Mouse (Mus musculus) lung, embryonic 14.5 days (tissue): ENCODE data around the gene Mrps34. TPM values are rescaled to one million over a fixed set of nuclear protein-coding genes. Genes with fewer than 3 reads are reported as not detected.
A peak's percentile ranks its signal among the peaks of the same experiment; 100 is the strongest.

ENCODE experiments used
- ATAC-seq: fragments of 200-750 bp; cut with Nextera tagmentation; 2 replicates; pipeline ENCODE4 v1.8.0; 2017; ENCODE audit warnings: mild to moderate bottlenecking, moderate TSS enrichment, moderate library complexity; ENCODE audit not compliant: insufficient read depth
- DNase-seq: peaks from one replicate; pipeline ENCODE4 v3.0.0-alpha.2; 2015
- H3K27ac ChIP-seq: fragments of 300-500 bp; sonication (generic); 2 replicates; pipeline ENCODE4 v1.5.1; 2014; ENCODE audit warnings: low read depth, mild to moderate bottlenecking, moderate library complexity
- H3K27me3 ChIP-seq: fragments of 300-500 bp; sonication (generic); 2 replicates; pipeline ENCODE4 v1.6.1; 2014; ENCODE audit warnings: low read length, control low read depth; ENCODE audit not compliant: insufficient read depth
- H3K36me3 ChIP-seq: fragments of 300-500 bp; sonication (generic); 2 replicates; pipeline ENCODE4 v1.6.1; 2014; ENCODE audit warnings: control low read depth; ENCODE audit not compliant: insufficient read depth
- H3K4me1 ChIP-seq: fragments of 300-500 bp; sonication (generic); 2 replicates; pipeline ENCODE4 v1.6.1; 2014; ENCODE audit warnings: antibody characterized with exemption, control low read depth; ENCODE audit not compliant: insufficient read depth
- H3K4me2 ChIP-seq: fragments of 300-500 bp; sonication (generic); 2 replicates; pipeline ENCODE4 v1.6.1; 2014; ENCODE audit warnings: mild to moderate bottlenecking
- H3K4me3 ChIP-seq: fragments of 300-500 bp; sonication (generic); 2 replicates; pipeline ENCODE4 v1.5.1; 2014; ENCODE audit warnings: low read depth, low read length
- H3K9ac ChIP-seq: fragments of 300-500 bp; sonication (generic); 2 replicates; pipeline ENCODE4 v1.6.1; 2014
- H3K9me3 ChIP-seq: fragments of 300-500 bp; sonication (generic); 2 replicates; pipeline ENCODE4 v1.6.1; 2016; ENCODE audit warnings: low read depth, low read length, control low read depth
- CTCF ChIP-seq: IDR thresholded peaks from 2 replicates; pipeline ENCODE4 v1.5.1; 2016; ENCODE audit warnings: antibody characterized with exemption, low read depth
- WGBS: fragments of 180-500 bp; shearing (Covaris S2); extraction: QIAGEN DNeasy Blood & Tissue Kit; methylation state at CpG from one replicate; pipeline ENCODE4 v1.1.7; 2014; 5-methylcytosine and 5-hydroxymethylcytosine counted together
- polyA plus RNA-seq: library from polyadenylated mRNA; unstranded; fragments of >200 nt; fragmentation: Nextera tagmentation; extraction: Ambion mirVana; gene quantifications from 2 replicates; pipeline ENCODE4 v1.2.1, GENCODE M21; 2014

Gene Mrps34
- polyA plus RNA-seq, 1 experiment from 2014 or later = 93.7 TPM

DNA sequence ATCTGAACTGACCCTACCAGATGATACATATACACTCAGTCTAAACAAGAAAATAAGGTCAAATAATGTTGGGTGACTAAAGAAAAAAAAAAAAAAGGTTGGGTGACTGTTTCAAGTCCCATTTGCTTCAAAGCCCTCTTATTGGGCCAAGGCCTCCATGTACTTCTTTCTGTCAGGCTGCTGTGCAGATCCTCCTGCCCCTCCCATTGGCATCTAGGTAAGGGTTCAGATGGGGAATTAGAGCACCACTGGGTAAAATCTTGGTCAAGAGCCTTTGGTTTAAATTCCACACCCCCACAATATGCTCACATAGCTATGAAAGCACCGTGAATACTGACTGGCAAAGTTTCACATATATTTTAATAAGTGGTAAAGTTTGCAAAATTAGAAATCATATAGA lies 28.3 kb downstream of the Mrps34 start:
- Histone ChIP-seq H3K9me3 (no peaks in the 10 kb centered on the region), H3K4me3 (no peak overlapping the region), H3K9ac (no peak overlapping the region), H3K27me3 (no peaks in the 10 kb centered on the region), H3K4me1 (no peaks in the 10 kb centered on the region), H3K36me3 (peaks cover 94% of the 10 kb centered on the region), H3K4me2 (no peak overlapping the region), H3K27ac (no peak overlapping the region)
- ATAC-seq = no peak
- no peak for TF ChIP-seq CTCF
- WGBS = 87% methylated on average over 1 of the region's 1 CpGs
- DNase-seq = no peak

DNA sequence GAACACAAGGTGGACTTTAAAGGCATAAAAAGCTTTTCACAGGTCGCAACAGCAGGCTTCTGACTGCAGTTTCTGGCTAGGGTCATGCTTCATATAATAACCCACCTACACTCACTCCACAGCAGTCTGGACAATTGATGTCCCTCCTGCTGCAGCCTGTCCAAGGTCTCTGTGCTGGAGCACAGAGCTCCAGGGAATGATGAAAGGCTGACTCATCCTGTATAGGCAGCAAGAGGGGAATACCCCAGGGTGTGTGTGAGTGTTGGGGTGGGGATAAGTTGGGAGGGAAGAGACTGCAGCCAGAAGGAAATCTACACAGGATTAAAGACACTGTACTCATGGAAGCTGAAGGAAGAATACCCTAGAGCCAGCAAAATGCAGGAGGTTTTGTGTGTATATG lies 34.6 kb downstream of the Mrps34 start:
- no peaks in the 10 kb centered on the region for H3K9me3 ChIP-seq
- ATAC-seq (no peak), DNase-seq (no peak)
- H3K4me3 ChIP-seq = no peak overlapping the region
- H3K27ac ChIP-seq = no peak overlapping the region
- peaks cover 39% of the 10 kb centered on the region for H3K36me3 ChIP-seq
- no peak overlapping the region for H3K9ac ChIP-seq
- H3K4me1 ChIP-seq = no peaks in the 10 kb centered on the region
- H3K27me3 ChIP-seq = no peaks in the 10 kb centered on the region
- no peak overlapping the region for H3K4me2 ChIP-seq
- no peak for TF ChIP-seq CTCF
- 91% methylated on average over 1 of the region's 1 CpGs for WGBS

DNA sequence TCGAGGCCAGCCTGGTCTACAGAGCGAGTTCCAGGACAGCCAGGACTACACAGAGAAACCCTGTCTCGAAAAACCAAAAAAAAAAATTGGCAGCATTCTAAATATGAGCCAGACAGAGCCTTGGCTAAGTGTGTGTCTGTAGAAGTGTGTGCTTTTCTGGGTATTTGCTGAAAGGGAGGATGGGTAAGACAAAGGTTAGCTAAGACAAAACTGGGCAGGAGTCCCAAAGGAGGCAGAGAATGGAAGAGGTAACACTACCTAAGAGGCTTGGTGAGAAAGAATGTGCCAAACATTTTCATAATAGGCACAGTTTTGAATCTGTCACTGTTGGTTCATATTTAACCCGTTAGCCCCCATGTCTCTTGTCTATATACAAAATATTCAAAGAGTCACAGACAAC lies 37.5 kb downstream of the Mrps34 start:
- TF ChIP-seq CTCF = no peak
- ATAC-seq = no peak
- no peaks in the 10 kb centered on the region for H3K27me3 ChIP-seq
- peaks cover 5% of the 10 kb centered on the region; the same call in 1 of the 2 replicates for H3K4me1 ChIP-seq
- H3K36me3 ChIP-seq = peaks cover 11% of the 10 kb centered on the region
- no peak overlapping the region for H3K4me3 ChIP-seq
- WGBS = 85% methylated on average over 4 of the region's 4 CpGs
- H3K9ac ChIP-seq = no peak overlapping the region
- DNase-seq = no peak
- no peak overlapping the region for H3K27ac ChIP-seq
- no peaks in the 10 kb centered on the region for H3K9me3 ChIP-seq
- H3K4me2 ChIP-seq = no peak overlapping the region

DNA sequence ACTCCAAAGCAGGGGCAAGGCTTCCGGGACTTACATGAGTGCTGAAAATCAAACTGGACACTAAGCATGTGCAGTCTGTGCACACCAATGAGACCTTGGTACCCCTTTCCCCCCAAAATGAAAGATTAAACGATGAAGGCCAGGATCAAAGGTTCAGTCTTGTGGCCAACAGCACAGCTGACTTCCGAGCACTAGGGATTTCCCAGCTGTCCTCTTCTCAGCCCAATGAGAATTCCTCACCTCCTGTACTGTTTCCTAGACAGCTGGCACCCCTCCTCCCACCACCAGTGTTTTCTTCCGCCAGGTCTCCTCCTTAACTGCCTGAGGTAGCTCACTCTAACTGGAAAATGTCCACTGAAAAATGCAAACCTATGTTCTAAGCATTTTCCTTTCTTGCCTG lies 38.2 kb downstream of the Mrps34 start:
- no peak for TF ChIP-seq CTCF
- H3K4me1 ChIP-seq = peaks cover 5% of the 10 kb centered on the region; the same call in 1 of the 2 replicates
- no peak overlapping the region for H3K4me3 ChIP-seq
- no peaks in the 10 kb centered on the region for H3K27me3 ChIP-seq
- no peak overlapping the region for H3K4me2 ChIP-seq
- peaks cover 4% of the 10 kb centered on the region; the same call in 1 of the 2 replicates for H3K36me3 ChIP-seq
- ATAC-seq (no peak), DNase-seq (no peak)
- no peak overlapping the region for H3K9ac ChIP-seq
- no peaks in the 10 kb centered on the region for H3K9me3 ChIP-seq
- 72% methylated on average over 4 of the region's 4 CpGs for WGBS
- H3K27ac ChIP-seq = no peak overlapping the region

DNA sequence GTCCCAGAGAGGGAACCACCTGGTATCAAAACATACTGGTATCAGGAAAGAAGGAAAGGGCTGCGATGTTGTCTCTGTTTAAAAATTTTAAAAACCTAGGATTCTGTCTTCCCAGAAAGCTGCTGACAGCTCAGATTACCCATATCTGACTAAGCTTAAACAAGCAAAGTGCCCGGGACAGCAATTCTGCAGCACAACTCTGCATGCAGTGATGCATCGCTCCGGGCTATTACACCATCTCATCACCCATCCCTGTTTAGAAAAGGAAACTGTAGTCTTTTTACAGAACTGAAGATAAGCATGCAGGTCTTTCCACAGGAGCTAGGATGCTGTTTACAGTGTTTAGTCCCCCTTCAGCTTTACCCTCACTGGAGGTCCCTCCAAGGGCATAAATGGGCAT lies 40.0 kb downstream of the Mrps34 start:
- H3K36me3 ChIP-seq = 0 out of 2 replicates have a peak, but pooled peaks cover 4% of the 10 kb centered on the region
- no peak for DNase-seq
- no peak overlapping the region for H3K27ac ChIP-seq
- H3K9me3 ChIP-seq = no peaks in the 10 kb centered on the region
- H3K9ac ChIP-seq = peak overlapping the region; percentile 86; the same call in 1 of the 2 replicates
- 56% methylated on average over 4 of the region's 4 CpGs for WGBS
- peak overlapping the region; percentile 72 for H3K4me2 ChIP-seq
- 0 out of 2 replicates have a peak overlapping the region, but pooled peaks have one; percentile 1 for H3K4me3 ChIP-seq
- H3K27me3 ChIP-seq = no peaks in the 10 kb centered on the region
- ATAC-seq = no peak
- TF ChIP-seq CTCF = no peak
- H3K4me1 ChIP-seq = peaks cover 5% of the 10 kb centered on the region; the same call in 1 of the 2 replicates

DNA sequence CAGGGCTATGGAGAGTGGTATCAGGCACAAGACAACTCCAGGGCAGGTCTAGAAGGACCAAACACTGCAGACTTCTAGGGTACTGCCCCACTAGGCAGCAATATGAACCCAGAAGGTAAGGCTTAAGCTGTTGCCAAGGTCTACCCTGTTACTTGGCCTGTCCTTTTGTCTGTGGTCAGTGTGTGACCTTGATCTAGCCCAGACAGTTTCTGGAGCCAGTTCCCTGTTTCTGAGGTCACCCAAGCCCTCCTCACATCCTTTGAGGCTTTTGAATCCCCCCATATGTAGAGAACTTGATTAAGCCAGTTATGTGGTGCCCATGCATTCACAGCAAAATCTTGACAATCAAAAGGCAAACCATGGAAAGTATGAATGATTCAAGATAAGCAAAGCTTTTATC lies 40.8 kb downstream of the Mrps34 start:
- no peak overlapping the region for H3K27ac ChIP-seq

DNA sequence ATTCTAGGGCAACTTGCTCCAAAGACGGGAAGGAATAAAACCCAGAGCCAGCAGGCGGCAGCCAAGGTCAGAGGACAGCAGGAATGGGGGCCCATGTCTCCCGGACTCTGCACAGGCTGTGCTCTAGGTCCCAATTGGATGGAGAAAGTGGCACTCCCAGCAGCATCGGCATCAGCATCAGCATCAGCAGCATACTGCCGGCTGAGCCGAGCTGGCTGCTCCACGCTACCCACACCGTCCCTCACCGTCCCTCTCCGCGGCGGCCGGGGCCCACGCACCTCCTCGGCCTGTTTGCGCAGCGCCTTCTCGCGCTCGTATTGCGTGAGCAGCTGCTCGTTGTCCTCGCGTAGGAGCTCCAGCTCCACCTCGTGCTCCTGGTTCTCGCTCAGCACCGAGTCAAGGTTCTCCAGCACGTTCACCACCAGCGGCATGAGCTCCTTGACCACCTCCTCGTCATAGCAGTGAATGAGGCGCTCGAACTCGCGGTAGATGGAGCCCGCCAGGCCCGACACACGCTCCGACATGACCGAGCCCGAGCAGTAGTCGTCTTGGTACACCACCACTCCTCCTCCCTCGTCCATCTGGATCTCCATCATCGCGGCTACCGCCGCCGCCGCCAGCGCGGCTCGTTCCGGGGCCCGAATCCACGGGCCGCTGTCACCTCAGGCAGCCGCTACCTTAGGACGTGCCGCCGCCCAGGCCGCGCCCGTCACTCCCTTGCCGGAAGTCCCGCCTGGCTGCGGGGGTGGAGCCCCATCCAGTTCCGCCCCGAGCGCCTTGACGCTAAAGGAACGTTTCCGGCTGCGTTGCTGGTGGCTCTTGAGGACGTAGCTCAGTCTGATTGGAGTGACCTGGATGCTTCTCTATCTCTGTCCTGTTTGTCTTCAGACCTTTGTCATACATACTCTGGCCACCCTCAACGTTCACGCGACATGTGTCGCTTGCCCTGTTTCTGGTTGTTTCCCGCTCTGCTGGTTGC lies 41.6 kb downstream of the Mrps34 start, which contains the start of gene Mapk8ip3:
Mapk8ip3 (minus strand) TSS at position 719 of the 979 bp plus-strand sequence.
- H3K27ac ChIP-seq = peak within 1 kb of the TSS; percentile 85
- H3K36me3 ChIP-seq = 0 out of 2 replicates have a peak, but pooled peaks cover 4% of the 10 kb centered on the region
- H3K4me3 ChIP-seq = peak within 1 kb of the TSS; percentile 97
- peak within 1 kb of the TSS; percentile 72 for H3K4me2 ChIP-seq
- ATAC-seq = peak; percentile 98
- under 1% methylated on average over 78 of the region's 78 CpGs for WGBS
- DNase-seq = peak; percentile 97
- peak within 1 kb of the TSS; percentile 86 for H3K9ac ChIP-seq
- peak; percentile 48 for TF ChIP-seq CTCF
- no peaks in the 10 kb centered on the region for H3K27me3 ChIP-seq
- H3K4me1 ChIP-seq = peaks cover 5% of the 10 kb centered on the region; the same call in 1 of the 2 replicates
- no peaks in the 10 kb centered on the region for H3K9me3 ChIP-seq

More for the DNA sequence above, 40.8 kb downstream of the Mrps34 start:
- DNase-seq (no peak), ATAC-seq (no peak)
- Histone ChIP-seq H3K9ac (peak overlapping the region; percentile 86), H3K4me3 (peak overlapping the region; percentile 97), H3K4me1 (peaks cover 5% of the 10 kb centered on the region; the same call in 1 of the 2 replicates), H3K4me2 (peak overlapping the region; percentile 72), H3K36me3 (0 out of 2 replicates have a peak, but pooled peaks cover 4% of the 10 kb centered on the region), H3K27me3 (no peaks in the 10 kb centered on the region), H3K9me3 (no peaks in the 10 kb centered on the region)
- no peak for TF ChIP-seq CTCF
